Mouse (Mus musculus) kidney, postnatal 0 days (tissue): ENCODE measurements at regions not wholly inside any gene's neighbourhood (a gene's known extent, or its start where the extent isn't known, plus 50 kb on each side); places are given as distances from the start of the nearest gene placed in this dataset.
A peak's percentile ranks its signal among the peaks of the same experiment; 100 is the strongest.

ENCODE experiments used
- ATAC-seq: fragments of 200-750 bp; cut with Nextera tagmentation; replicated peaks from 2 replicates; pipeline ENCODE4 v1.8.0; 2017; ENCODE audit warnings: low read depth, moderate number of reproducible peaks, moderate TSS enrichment, moderate library complexity; ENCODE audit not compliant: low FRiP score
- DNase-seq: peaks from one replicate; pipeline ENCODE4 v3.0.0-alpha.2; 2016; ENCODE audit warnings: low spot score
- H3K27ac ChIP-seq: fragments of 300-500 bp; sonication (generic); 2 replicates; pipeline ENCODE4 v1.5.1; 2014; ENCODE audit warnings: mild to moderate bottlenecking
- H3K27me3 ChIP-seq: fragments of 300-500 bp; sonication (generic); 2 replicates; pipeline ENCODE4 v1.6.1; 2014; ENCODE audit warnings: low read length, mixed read lengths; ENCODE audit not compliant: insufficient read depth
- H3K36me3 ChIP-seq: fragments of 300-500 bp; sonication (generic); 2 replicates; pipeline ENCODE4 v1.6.1; 2014; ENCODE audit warnings: low read length, mixed read lengths; ENCODE audit not compliant: insufficient read depth
- H3K4me1 ChIP-seq: fragments of 300-500 bp; sonication (generic); replicated peaks from 2 replicates; pipeline ENCODE4 v1.6.1; 2014; ENCODE audit warnings: antibody characterized with exemption, low read length, mixed read lengths; ENCODE audit not compliant: insufficient read depth
- H3K4me2 ChIP-seq: fragments of 300-500 bp; sonication (generic); 2 replicates; pipeline ENCODE4 v1.6.1; 2014; ENCODE audit warnings: mild to moderate bottlenecking, low read length, moderate library complexity, mixed read lengths
- H3K4me3 ChIP-seq: fragments of 300-500 bp; sonication (generic); replicated peaks from 2 replicates; pipeline ENCODE4 v1.5.1; 2014; ENCODE audit warnings: low read depth, low read length
- H3K9ac ChIP-seq: fragments of 300-500 bp; sonication (generic); 2 replicates; pipeline ENCODE4 v1.6.1; 2014; ENCODE audit warnings: low read depth, low read length
- H3K9me3 ChIP-seq: fragments of 300-500 bp; sonication (generic); replicated peaks from 2 replicates; pipeline ENCODE4 v1.6.1; 2016; ENCODE audit warnings: low read length, inconsistent platforms, mixed read lengths
- CTCF ChIP-seq: IDR thresholded peaks from 2 replicates; pipeline ENCODE4 v1.5.1; 2016; ENCODE audit warnings: antibody characterized with exemption, low read depth, mild to moderate bottlenecking, moderate library complexity
- WGBS: fragments of 180-500 bp; shearing (Covaris S2); extraction: QIAGEN DNeasy Blood & Tissue Kit; methylation state at CpG from one replicate; pipeline ENCODE4 v1.1.7; 2014; 5-methylcytosine and 5-hydroxymethylcytosine counted together

DNA sequence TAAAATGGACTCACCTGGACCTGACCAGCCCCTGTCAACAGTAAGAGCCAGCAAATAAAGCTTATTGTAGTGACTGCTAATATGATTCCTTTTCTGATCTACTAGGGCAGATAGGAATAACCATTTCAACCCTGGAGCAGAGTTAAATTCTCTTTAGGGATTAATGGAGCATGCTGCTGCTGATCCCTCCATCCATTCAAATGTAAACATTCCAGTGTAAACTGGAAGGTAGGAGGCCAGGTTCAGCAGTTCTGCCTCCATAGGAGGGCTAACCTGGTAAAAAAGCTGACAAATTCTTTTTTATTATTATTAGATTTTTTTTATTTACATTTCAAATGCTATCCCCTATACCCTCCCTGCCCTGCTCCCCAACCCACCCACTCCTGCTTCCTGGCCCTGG lies 509.3 kb upstream of the Pou3f3 start:
- no peaks in the 10 kb centered on the region for H3K36me3 ChIP-seq
- H3K27ac ChIP-seq = no peak overlapping the region
- ATAC-seq = no peak
- H3K9ac ChIP-seq = no peak overlapping the region
- no peak for TF ChIP-seq CTCF
- no peak for DNase-seq
- no peak overlapping the region for H3K4me2 ChIP-seq
- H3K4me1 ChIP-seq = no peaks in the 10 kb centered on the region
- H3K4me3 ChIP-seq = no peak overlapping the region
- no peaks in the 10 kb centered on the region for H3K27me3 ChIP-seq
- H3K9me3 ChIP-seq = no peaks in the 10 kb centered on the region

- Histone ChIP-seq H3K4me1 (no peaks in the 10 kb centered on the region; the same call in 1 of the 2 replicates), H3K4me3 (no peak overlapping the region), H3K27ac (no peak overlapping the region), H3K36me3 (no peaks in the 10 kb centered on the region), H3K27me3 (no peaks in the 10 kb centered on the region), H3K9me3 (no peaks in the 10 kb centered on the region), H3K9ac (no peak overlapping the region), H3K4me2 (no peak overlapping the region)
- ATAC-seq = peak; percentile 64; the same call in 1 of the 2 replicates
- peak; percentile 35 for DNase-seq
- 47% methylated on average over 1 of the region's 1 CpGs for WGBS
- no peak for TF ChIP-seq CTCF
Measured at GRCm38 (mm10) chr1:42228098-42228497, 467.5 kb upstream of the Pou3f3 start.

GRCm38 (mm10) chr1:42229711-42230110 lies 465.9 kb upstream of the Pou3f3 start:
- DNase-seq (no peak), ATAC-seq (no peak)
- Histone ChIP-seq H3K4me3 (no peak overlapping the region), H3K4me1 (no peaks in the 10 kb centered on the region; the same call in 1 of the 2 replicates), H3K36me3 (no peaks in the 10 kb centered on the region), H3K27me3 (no peaks in the 10 kb centered on the region), H3K4me2 (no peak overlapping the region), H3K9me3 (no peaks in the 10 kb centered on the region), H3K9ac (no peak overlapping the region), H3K27ac (no peak overlapping the region)
- 71% methylated on average over 12 of the region's 12 CpGs for WGBS
- no peak for TF ChIP-seq CTCF

DNA sequence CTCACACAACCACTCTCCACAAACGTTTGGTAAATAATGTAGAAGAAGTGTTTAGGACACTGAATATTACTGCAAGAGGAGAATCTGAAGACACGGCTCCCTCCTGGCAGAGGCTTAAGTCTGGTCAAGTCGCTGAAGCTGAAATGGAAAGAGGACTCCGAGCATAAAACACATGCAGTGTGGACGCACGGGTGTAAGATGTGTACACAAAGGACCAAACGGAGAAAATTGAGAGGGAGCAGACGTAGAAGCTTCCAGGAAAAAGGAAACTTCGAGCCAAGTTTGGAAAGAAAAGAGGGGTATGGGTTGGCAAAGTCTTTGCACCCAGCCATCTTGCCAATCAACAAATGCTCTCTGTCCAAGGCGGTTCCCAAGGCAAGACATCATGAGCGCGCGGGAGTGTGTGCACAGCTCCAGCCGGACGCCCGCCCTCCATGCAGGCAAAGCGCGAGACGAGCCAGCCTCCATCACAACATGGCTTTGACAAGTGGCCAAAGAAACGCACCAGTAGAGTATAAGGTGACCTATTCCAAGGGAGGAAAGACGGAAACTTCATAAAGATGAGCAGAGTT lies 465.0 kb upstream of the Pou3f3 start:
- DNase-seq = no peak
- Histone ChIP-seq H3K27ac (no peak overlapping the region), H3K4me2 (no peak overlapping the region), H3K27me3 (no peaks in the 10 kb centered on the region), H3K9me3 (no peaks in the 10 kb centered on the region), H3K4me3 (no peak overlapping the region), H3K4me1 (no peaks in the 10 kb centered on the region; the same call in 1 of the 2 replicates), H3K36me3 (no peaks in the 10 kb centered on the region), H3K9ac (no peak overlapping the region)
- TF ChIP-seq CTCF = no peak
- no peak for ATAC-seq
- 88% methylated on average over 21 of the region's 21 CpGs for WGBS

DNA sequence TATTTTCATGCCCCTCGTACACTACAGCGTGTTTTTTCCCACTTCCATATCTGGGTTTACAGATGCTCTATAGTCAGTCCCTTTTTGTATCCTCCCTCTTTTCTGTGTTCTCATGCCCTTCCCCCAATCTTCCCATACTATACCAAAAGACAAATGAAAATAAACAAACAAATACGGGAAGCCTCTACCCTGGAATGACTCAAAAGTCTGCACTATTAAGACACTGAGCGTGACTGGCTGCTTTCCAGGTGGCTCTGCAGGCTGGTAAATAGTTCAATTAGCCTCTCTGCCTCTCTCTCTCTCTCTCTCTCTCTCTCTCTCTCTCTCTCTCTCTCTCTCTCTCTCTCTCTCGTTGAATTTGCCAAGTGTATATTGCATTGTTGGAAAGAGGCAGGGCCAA lies 464.5 kb upstream of the Pou3f3 start:
- Histone ChIP-seq H3K4me1 (no peaks in the 10 kb centered on the region; the same call in 1 of the 2 replicates), H3K4me2 (no peak overlapping the region), H3K4me3 (no peak overlapping the region), H3K9ac (no peak overlapping the region), H3K27ac (no peak overlapping the region), H3K36me3 (no peaks in the 10 kb centered on the region), H3K27me3 (no peaks in the 10 kb centered on the region), H3K9me3 (no peaks in the 10 kb centered on the region)
- TF ChIP-seq CTCF = no peak
- 60% methylated on average over 5 of the region's 5 CpGs for WGBS
- ATAC-seq = no peak
- no peak for DNase-seq

DNA sequence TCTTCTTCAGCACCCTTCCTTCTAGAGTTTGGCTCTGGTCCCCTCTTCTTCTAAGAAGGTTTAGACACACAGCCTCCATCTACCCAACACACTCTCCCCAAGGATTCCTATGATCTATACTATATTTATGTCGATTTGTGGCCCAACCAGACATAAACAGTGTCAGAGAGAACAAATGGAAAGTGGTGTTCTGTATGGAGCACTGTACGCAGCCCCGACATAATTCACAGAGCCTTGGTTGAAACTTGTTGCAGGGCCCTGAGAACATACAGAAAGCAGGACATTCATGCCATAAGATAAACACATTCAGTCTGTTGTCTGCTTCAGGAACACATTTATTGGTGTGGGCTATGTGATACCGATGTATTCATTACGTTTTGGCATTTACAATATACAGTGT lies 463.7 kb upstream of the Pou3f3 start:
- no peak for ATAC-seq
- no peak for DNase-seq
- TF ChIP-seq CTCF = no peak
- Histone ChIP-seq H3K27ac (no peak overlapping the region), H3K27me3 (no peaks in the 10 kb centered on the region), H3K36me3 (no peaks in the 10 kb centered on the region), H3K4me3 (no peak overlapping the region), H3K9ac (no peak overlapping the region), H3K4me2 (no peak overlapping the region), H3K4me1 (no peaks in the 10 kb centered on the region; the same call in 1 of the 2 replicates), H3K9me3 (no peaks in the 10 kb centered on the region)
- 88% methylated on average over 5 of the region's 5 CpGs for WGBS

DNA sequence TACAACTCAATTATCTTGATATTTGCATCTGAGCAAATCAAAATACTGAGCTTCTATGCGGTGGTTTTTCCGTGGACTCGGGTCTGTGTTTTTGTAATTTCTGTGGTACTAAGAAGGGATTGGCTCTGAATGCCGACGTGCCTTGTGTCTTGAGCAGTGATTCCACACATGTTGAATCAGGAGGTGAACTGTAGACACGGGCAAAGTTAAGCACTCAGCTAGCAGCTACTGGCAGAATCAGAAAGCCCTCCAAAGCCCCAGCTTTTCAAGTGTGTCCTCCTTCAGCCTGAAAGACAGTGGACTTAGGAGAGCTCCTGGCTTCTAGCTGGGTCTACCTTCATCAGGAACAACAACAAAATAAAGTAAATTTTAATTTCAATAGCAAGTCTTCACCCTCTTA lies 462.9 kb upstream of the Pou3f3 start:
- no peak for TF ChIP-seq CTCF
- no peak for DNase-seq
- H3K27me3 ChIP-seq = no peaks in the 10 kb centered on the region
- H3K9ac ChIP-seq = no peak overlapping the region
- H3K4me3 ChIP-seq = no peak overlapping the region
- H3K27ac ChIP-seq = no peak overlapping the region
- H3K36me3 ChIP-seq = no peaks in the 10 kb centered on the region
- 73% methylated on average over 6 of the region's 6 CpGs for WGBS
- H3K4me1 ChIP-seq = no peaks in the 10 kb centered on the region
- H3K4me2 ChIP-seq = no peak overlapping the region
- no peak for ATAC-seq
- no peaks in the 10 kb centered on the region for H3K9me3 ChIP-seq
